Mouse (Mus musculus): ENCODE data around the gene Gm49321. TPM values are rescaled to one million over a fixed set of nuclear protein-coding genes. Genes with fewer than 3 reads are reported as not detected.

Gene Gm49321
- polyA plus RNA-seq, 1 experiment, result not detected

- peaks cover 30% of the 10 kb centered on the region for H3K36me3 ChIP-seq (ENCODE audit: control insufficient read depth, insufficient read depth)
- H3K4me3 ChIP-seq (ENCODE audit: insufficient read depth, poor library complexity, severe bottlenecking), result no peak overlapping the region
- H3K79me3 ChIP-seq (ENCODE audit: low read depth), result no peaks in the 10 kb centered on the region
- H3K79me2 ChIP-seq (ENCODE audit: control insufficient read depth, insufficient read depth), result no peaks in the 10 kb centered on the region
- H3K27me3 ChIP-seq (ENCODE audit: control insufficient read depth, insufficient read depth, insufficient read length), result no peaks in the 10 kb centered on the region
- no peak for TF ChIP-seq MYOD1 (IDR thresholded peaks at IDR 0.05; ENCODE audit: control insufficient read depth, insufficient read length, low read depth)
- TF ChIP-seq CEBPB (IDR thresholded peaks at IDR 0.05; ENCODE audit: low read depth), result no peak
- no peak for TF ChIP-seq MAX (IDR thresholded peaks at IDR 0.05)
- TF ChIP-seq USF1 (IDR thresholded peaks at IDR 0.05; ENCODE audit: low read depth), result no peak
- TF ChIP-seq CTCF (IDR thresholded peaks at IDR 0.05; ENCODE audit: control insufficient read depth, insufficient read depth, insufficient read length), result no peak
- TF ChIP-seq MYOG (IDR thresholded peaks at IDR 0.05; ENCODE audit: control insufficient read depth, extremely low read depth, insufficient read length), result no peak
- no peak for TF ChIP-seq FOSL1 (IDR thresholded peaks at IDR 0.05; ENCODE audit: insufficient read depth, low read length, poor library complexity, severe bottlenecking)
- H3ac ChIP-seq (ENCODE audit: control insufficient read depth, insufficient read length, low read depth), result no peak overlapping the region
Observed at GRCm38 (mm10) chr12:73949318-73950058, 12.0 kb downstream of the Gm49321 start.

DNA sequence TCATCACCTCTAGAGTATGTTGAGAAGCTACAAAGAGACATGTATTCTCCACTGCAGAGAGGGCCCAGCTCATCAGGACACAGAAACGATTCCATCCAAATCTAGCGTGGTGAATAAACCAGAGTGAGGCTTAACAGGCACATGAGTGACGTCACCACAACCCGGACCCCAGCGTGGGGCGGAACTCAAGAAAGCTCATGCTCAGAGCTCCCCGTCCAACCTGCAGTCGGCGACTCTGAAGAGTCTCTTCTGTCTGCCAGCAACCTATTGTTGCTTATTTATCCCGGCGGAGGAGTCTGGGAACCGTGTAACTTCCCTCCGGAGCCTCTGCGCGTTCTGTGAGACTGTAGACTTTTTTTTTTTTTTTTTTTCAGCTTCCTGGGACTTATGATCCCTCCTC, 15.4 kb downstream of the Gm49321 start:
- Histone ChIP-seq H3K36me3 (ENCODE audit: control insufficient read depth, insufficient read depth) (no peaks in the 10 kb centered on the region), H3K4me3 (ENCODE audit: insufficient read depth, poor library complexity, severe bottlenecking) (no peak overlapping the region), H3K79me2 (ENCODE audit: control insufficient read depth, insufficient read depth) (no peaks in the 10 kb centered on the region), H3K79me3 (ENCODE audit: low read depth) (no peaks in the 10 kb centered on the region), H3ac (ENCODE audit: control insufficient read depth, insufficient read length, low read depth) (no peak overlapping the region), H3K27me3 (ENCODE audit: control insufficient read depth, insufficient read depth, insufficient read length) (no peaks in the 10 kb centered on the region)
- TF ChIP-seq FOSL1 (IDR thresholded peaks at IDR 0.05; ENCODE audit: insufficient read depth, low read length, poor library complexity, severe bottlenecking) (no peak), CTCF (IDR thresholded peaks at IDR 0.05; ENCODE audit: control insufficient read depth, insufficient read depth, insufficient read length) (no peak), CEBPB (IDR thresholded peaks at IDR 0.05; ENCODE audit: low read depth) (no peak), USF1 (IDR thresholded peaks at IDR 0.05; ENCODE audit: low read depth) (no peak), MYOD1 (IDR thresholded peaks at IDR 0.05; ENCODE audit: control insufficient read depth, insufficient read length, low read depth) (no peak), MAX (IDR thresholded peaks at IDR 0.05) (no peak), MYOG (IDR thresholded peaks at IDR 0.05; ENCODE audit: control insufficient read depth, extremely low read depth, insufficient read length) (no peak)

DNA sequence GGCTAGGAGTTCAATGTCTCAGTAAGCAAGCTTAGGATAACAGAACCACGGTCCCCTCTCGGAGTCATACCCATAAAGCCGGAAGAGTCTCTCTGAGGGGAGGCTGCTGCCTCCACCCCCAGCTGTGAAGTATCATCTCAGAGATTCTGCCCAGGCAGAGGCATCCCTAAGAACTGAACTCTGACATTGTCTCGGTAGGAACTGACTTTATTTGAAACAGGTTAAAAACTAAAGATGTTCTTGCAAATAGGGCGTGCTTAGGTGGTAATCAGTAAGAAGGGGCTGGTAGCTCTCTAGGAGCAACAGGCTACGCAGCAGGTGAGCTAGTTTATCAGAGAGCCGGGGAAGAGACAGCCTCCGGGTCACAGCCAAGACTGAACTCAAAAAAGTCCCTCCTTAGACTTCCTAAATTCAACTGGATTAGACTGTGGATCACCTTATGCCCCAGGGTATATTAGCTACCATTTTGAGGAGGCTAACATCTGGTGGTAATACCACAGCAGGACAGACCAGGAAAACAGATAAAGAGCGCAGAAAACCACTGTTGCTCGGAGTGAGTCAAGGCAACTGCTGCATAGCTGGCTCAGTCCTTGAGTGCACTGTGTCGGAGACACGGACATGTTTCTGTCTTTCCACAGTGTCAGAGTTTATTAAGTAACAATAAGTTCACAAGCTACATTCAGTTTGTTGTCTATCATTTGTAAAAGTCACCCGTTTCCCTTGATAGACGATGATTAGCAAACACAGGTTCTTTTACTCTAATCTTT, 16.1 kb downstream of the Gm49321 start:
- H3K27me3 ChIP-seq (ENCODE audit: control insufficient read depth, insufficient read depth, insufficient read length), result no peaks in the 10 kb centered on the region
- no peaks in the 10 kb centered on the region for H3K36me3 ChIP-seq (ENCODE audit: control insufficient read depth, insufficient read depth)
- H3K4me3 ChIP-seq (ENCODE audit: insufficient read depth, poor library complexity, severe bottlenecking), result no peak overlapping the region
- no peaks in the 10 kb centered on the region for H3K79me2 ChIP-seq (ENCODE audit: control insufficient read depth, insufficient read depth)
- TF ChIP-seq CEBPB (IDR thresholded peaks at IDR 0.05; ENCODE audit: low read depth) (no peak), MYOG (IDR thresholded peaks at IDR 0.05; ENCODE audit: control insufficient read depth, extremely low read depth, insufficient read length) (no peak), MYOD1 (IDR thresholded peaks at IDR 0.05; ENCODE audit: control insufficient read depth, insufficient read length, low read depth) (no peak), USF1 (IDR thresholded peaks at IDR 0.05; ENCODE audit: low read depth) (no peak), MAX (IDR thresholded peaks at IDR 0.05) (no peak)
- no peak overlapping the region for H3ac ChIP-seq (ENCODE audit: control insufficient read depth, insufficient read length, low read depth)
- no peaks in the 10 kb centered on the region for H3K79me3 ChIP-seq (ENCODE audit: low read depth)

DNA sequence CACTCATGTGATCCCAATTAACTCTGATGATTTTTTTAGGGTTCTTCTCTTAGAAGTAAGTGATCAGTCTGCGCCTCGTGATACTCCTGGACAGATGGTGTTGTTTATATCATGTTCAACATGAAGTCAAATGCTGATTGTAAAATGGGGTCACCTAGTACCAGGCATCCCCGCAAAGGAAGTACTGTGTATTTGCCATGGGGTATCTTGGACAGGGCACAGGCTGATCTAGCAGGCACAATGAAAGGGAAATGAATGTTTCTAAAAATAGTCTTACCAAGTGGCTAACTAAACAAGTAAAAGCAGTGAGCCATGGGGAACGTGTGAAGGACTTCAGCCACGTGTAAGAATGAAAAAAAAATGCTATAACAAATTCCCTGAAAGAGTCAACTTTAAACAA, 17.3 kb downstream of the Gm49321 start:
- H3K36me3 ChIP-seq (ENCODE audit: control insufficient read depth, insufficient read depth), result no peaks in the 10 kb centered on the region
- H3ac ChIP-seq (ENCODE audit: control insufficient read depth, insufficient read length, low read depth), result no peak overlapping the region
- no peaks in the 10 kb centered on the region for H3K27me3 ChIP-seq (ENCODE audit: control insufficient read depth, insufficient read depth, insufficient read length)
- no peaks in the 10 kb centered on the region for H3K79me2 ChIP-seq (ENCODE audit: control insufficient read depth, insufficient read depth)
- H3K79me3 ChIP-seq (ENCODE audit: low read depth), result no peaks in the 10 kb centered on the region
- no peak overlapping the region for H3K4me3 ChIP-seq (ENCODE audit: insufficient read depth, poor library complexity, severe bottlenecking)
- no peak for TF ChIP-seq FOSL1 (IDR thresholded peaks at IDR 0.05; ENCODE audit: insufficient read depth, low read length, poor library complexity, severe bottlenecking)
- TF ChIP-seq MYOG (IDR thresholded peaks at IDR 0.05; ENCODE audit: control insufficient read depth, extremely low read depth, insufficient read length), result no peak
- TF ChIP-seq CEBPB (IDR thresholded peaks at IDR 0.05; ENCODE audit: low read depth), result no peak
- TF ChIP-seq CTCF (IDR thresholded peaks at IDR 0.05; ENCODE audit: control insufficient read depth, insufficient read depth, insufficient read length), result no peak
- TF ChIP-seq MAX (IDR thresholded peaks at IDR 0.05), result no peak
- no peak for TF ChIP-seq MYOD1 (IDR thresholded peaks at IDR 0.05; ENCODE audit: control insufficient read depth, insufficient read length, low read depth)
- no peak for TF ChIP-seq USF1 (IDR thresholded peaks at IDR 0.05; ENCODE audit: low read depth)

- Histone ChIP-seq H3K27me3 (ENCODE audit: control insufficient read depth, insufficient read depth, insufficient read length) (no peaks in the 10 kb centered on the region), H3K79me2 (ENCODE audit: control insufficient read depth, insufficient read depth) (no peaks in the 10 kb centered on the region), H3K79me3 (ENCODE audit: low read depth) (no peaks in the 10 kb centered on the region), H3K36me3 (ENCODE audit: control insufficient read depth, insufficient read depth) (no peaks in the 10 kb centered on the region), H3K4me3 (ENCODE audit: insufficient read depth, poor library complexity, severe bottlenecking) (no peak overlapping the region), H3ac (ENCODE audit: control insufficient read depth, insufficient read length, low read depth) (no peak overlapping the region)
- TF ChIP-seq USF1 (IDR thresholded peaks at IDR 0.05; ENCODE audit: low read depth) (no peak), MYOG (IDR thresholded peaks at IDR 0.05; ENCODE audit: control insufficient read depth, extremely low read depth, insufficient read length) (no peak), CTCF (IDR thresholded peaks at IDR 0.05; ENCODE audit: control insufficient read depth, insufficient read depth, insufficient read length) (no peak)
Observed at GRCm38 (mm10) chr12:73957676-73958075, 20.2 kb downstream of the Gm49321 start.
